Mouse (Mus musculus) telencephalon, adult 2 months (tissue): ENCODE data around the gene Procr.

Experiments used
- DNase-seq: peaks from one replicate; pipeline ENCODE4 v3.0.0-alpha.2; 2011; ENCODE audit warnings: low read depth, low spot score

The Procr gene

DNA sequence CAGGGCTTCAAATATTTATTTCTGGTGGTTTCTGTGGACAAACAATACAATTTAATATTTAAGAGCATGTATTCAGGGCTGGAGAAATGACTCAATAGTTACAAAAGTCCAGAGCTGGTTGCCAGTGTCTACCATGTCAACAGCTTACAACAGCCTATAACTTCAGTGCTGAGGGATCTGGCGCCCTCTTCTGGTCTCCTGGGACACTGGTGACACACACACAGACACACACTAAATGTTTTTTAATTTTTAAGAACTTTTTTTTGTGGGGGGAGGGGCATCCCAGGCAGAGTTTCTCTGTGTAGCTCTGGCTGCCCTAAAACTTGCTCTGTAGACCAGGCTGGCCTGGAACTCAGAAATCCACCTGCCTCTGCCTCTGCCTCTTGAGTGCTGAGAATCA lies 4.8 kb downstream of the Procr start:
- no peak for DNase-seq

DNA sequence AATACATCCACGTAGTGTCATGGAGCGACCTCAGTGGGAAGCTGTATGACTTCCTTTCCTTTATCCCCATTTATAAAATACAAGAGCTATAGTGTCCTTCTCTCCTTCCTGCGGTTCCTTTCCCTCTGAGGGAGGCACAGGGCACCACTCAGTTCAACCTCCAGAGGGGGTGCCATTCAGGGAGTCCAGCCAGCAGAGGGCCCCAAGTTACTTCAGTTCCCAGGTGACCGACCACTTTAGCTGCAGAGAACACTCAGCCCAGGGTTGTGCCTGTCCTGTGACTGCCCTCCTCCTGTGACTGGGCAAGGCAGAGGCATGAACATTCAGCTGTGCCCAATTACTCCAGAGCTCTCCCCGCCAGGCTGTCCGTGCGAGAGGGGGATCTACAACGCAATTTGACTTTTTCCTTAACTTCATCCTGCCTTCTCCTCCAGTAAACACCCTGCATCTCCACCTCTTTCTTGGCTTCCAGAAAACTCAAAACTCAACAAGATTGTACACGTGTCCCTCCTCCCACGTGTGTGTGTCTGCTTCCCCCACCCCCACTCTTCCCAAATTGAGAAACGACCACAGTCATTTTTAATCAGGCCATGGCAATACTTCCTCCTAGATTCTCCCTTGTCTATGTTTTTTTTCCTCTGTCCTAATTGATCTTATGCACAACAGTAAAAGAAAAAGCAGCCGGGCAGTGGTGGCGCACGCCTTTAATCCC lies 6.1 kb downstream of the Procr start:
- DNase-seq = no peak

- no peak for DNase-seq
Observed at GRCm38 (mm10) chr2:155764679-155765418, 13.9 kb downstream of the Procr start.

- no peak for DNase-seq
Observed at GRCm38 (mm10) chr2:155773664-155774063, 22.7 kb downstream of the Procr start.

DNA sequence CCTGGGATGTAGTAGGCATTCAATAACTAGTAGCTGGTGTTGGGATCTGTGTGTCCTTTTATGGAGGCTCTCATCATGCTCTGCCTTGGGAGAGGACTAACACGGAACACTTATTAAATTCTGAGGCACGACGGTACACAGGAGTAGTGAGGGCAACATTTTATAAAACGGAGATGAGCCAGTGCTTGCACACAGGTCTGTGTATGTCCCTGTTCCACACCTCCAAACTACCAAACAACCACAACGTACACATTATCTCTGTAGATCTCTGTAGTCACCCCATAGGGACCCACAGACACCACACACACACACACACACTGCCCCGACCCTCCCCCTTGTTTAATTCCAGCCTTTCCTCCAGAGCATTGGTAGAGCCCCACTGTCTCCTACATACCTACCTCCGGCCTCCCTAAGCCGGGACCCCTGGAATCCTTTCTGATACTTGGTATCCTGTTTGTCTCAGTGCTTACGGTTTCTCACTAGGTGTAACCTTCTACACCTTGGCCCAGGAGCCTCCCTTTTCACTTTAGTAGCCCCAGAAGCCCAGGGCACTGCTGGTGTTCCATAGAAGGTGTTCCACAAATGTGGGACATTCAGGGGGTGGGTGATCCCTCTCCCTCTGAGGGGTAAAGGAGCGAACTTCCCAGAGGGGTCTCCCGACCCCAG lies 23.5 kb downstream of the Procr start:
- no peak for DNase-seq

- no peak for DNase-seq
Observed at GRCm38 (mm10) chr2:155774927-155775684, 24.2 kb downstream of the Procr start, which contains the start of gene Mmp24. Gene Mmp24, plus strand, starts transcription at chr2:155775342.

- DNase-seq = peak; percentile 32
Observed at GRCm38 (mm10) chr2:155775685-155776263, 24.9 kb downstream of the Procr start.

DNA sequence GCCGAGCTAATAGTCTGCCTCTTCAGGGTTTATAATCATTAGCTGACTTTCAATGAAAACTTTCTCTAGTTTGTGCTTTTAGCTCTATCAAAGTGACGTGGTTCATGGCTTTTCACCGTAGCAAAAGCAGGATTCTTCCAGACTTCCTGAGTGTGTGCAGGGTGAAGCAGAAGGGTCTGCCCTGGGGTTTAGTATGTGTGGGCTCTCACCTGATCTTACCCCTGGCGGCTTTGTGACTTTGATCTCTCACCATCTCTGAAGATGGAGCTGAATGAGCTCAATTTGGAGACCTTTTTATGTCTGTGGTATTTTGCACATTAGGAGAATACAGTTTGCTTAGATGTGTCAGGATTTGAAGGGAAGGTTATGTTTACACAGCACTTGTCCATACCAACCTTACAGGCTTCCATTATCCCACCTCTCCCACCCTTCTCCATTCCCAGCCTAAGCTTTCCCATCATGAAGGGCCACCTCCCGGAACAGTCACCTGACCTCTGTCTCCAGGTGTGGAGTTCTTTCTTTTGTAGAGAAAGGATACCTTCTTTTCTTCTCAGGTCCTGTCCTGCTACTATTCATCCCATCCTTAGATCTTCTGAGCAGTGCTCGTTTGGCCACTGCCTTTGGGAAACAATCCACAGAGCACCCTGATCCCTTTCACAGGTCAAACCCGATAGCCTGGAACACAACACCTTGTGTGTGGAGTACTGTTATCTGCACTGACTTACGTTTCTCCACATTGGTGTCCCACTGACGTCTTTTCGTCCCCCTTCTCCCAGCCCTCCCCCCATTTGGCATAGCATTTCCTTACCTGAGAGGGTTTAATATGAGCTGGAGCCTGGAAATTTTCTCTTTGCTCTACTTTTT lies 26.1 kb downstream of the Procr start:
- no peak for DNase-seq

- DNase-seq = no peak
Observed at GRCm38 (mm10) chr2:155777688-155777985, 26.7 kb downstream of the Procr start.

DNA sequence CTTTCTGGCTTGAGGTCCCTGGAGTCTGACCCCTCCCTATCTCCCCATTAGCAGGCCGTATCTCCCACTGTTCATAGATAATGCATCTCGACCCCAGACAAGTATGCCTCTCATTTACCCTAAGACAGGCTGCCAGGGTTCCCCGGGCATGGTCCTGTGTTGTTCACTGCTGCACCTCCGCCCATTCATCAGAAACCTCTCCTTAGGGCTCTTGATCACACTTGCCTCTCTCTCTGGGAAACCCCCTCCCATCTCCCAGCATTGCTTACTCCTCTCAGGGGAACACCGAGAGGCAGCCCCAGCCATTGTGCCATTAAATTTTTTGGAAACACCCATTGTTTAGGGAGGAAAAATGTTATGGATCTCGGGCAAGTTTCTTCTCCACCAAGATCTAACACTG lies 27.1 kb downstream of the Procr start:
- DNase-seq = no peak

- no peak for DNase-seq
Observed at GRCm38 (mm10) chr2:155779066-155779465, 28.1 kb downstream of the Procr start.

DNA sequence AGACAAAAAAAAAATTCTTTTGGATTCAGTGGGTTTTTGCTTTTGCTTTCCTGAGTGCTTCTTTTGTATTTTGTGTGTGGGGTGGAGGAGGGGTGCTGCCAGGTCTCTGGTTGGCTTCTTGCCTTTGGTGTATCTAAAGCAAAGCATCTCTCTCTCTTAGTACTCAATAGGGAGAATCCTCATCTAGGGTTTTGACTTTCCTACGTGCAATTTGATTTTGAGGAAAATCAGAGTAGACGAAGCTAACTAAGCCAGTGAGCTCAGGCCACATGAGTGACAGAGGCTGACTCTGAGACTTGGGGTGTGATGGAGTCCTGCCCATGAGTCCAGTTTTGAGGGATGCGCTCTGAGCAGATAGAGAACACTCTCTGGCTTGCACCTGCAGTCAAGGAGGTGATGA lies 28.6 kb downstream of the Procr start:
- DNase-seq = no peak

DNA sequence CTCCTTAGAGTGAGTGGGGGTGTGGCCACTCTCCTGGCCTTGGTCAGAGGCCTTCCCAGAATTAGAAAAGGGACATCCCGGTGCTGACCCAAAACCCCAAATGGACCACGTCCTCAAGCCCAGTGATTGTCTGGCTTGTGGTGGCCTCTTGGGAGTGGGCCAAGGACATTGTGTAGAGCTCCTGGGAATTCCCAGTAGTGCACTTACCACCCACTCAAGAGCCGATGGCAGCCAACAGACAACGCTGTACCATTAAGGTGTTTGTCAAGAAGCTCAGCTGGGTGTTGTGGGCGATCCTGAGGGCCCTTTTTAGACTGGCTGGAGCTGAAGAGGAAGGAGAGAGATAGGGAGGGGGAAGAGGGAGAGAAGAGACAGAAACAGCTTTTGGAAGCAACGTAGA lies 33.6 kb downstream of the Procr start:
- DNase-seq = peak; percentile 72

DNA sequence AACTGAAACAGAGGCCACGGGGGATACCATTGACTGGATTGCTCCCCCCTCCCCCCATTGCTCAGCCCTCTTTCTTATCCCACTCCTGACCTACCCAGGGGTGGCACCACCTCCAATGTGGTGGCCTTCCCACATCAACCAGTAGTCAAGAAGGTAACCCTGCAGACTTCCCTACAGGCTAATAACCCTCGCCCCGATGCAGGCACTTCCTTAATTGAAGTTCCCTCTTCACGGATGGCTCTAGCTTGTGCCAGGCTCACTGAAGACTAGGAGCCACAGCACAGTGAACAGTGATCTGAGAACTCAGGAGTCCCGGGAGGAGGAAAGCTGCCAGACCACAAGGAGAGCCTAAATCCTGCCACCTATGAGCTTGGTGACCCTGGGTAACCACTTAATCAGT lies 36.0 kb downstream of the Procr start:
- no peak for DNase-seq

GRCm38 (mm10) chr2:155787949-155788931 lies 37.3 kb downstream of the Procr start:
- DNase-seq = no peak

- DNase-seq = no peak
Observed at GRCm38 (mm10) chr2:155792899-155793298, 42.0 kb downstream of the Procr start.

GRCm38 (mm10) chr2:155794674-155795445 lies 43.9 kb downstream of the Procr start:
- DNase-seq = no peak

GRCm38 (mm10) chr2:155798613-155799012 lies 47.7 kb downstream of the Procr start:
- DNase-seq = no peak

DNA sequence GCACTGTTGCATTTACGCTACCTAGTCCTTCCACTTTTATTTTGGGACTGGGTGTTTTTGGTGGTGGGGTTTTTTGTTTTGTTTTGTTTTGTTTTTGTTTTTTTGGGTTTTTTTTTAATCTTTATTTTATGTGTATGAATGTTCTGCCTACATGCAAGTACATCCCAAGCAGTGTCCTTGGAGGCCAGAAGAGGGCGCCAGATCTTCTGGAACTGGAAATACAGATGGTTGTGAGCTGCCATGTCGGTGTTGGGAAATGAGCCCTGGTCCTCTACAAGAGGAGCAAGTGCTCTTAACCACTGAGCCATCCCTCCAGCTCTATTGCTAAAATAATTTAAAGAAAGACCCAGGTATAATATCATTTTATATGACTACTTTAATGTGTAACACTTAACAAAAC lies 51.8 kb downstream of the Procr start:
- no peak for DNase-seq
